Mouse (Mus musculus) embryonic facial prominence, embryonic 13.5 days (tissue): ENCODE measurements around the gene Spg11. TPM values are rescaled to one million over a fixed set of nuclear protein-coding genes. Genes with fewer than 3 reads are reported as not detected.
A peak's percentile ranks its signal among the peaks of the same experiment; 100 is the strongest.

Source experiments
- ATAC-seq: fragments of 200-750 bp; cut with Nextera tagmentation; 2 replicates; pipeline ENCODE4 v1.8.0; 2017; ENCODE audit warnings: low read depth; ENCODE audit not compliant: insufficient number of reproducible peaks, insufficient read depth, low FRiP score, low TSS enrichment
- H3K27ac ChIP-seq: fragments of 300-500 bp; sonication (generic); 2 replicates; pipeline ENCODE4 v1.5.1; 2015; ENCODE audit warnings: moderate library complexity, mild to moderate bottlenecking, inconsistent platforms
- H3K27me3 ChIP-seq: fragments of 300-500 bp; sonication (generic); 2 replicates; pipeline ENCODE4 v1.6.1; 2015; ENCODE audit warnings: mild to moderate bottlenecking, inconsistent platforms
- H3K36me3 ChIP-seq: fragments of 300-500 bp; sonication (generic); 2 replicates; pipeline ENCODE4 v1.6.1; 2015; ENCODE audit warnings: mild to moderate bottlenecking, inconsistent platforms
- H3K4me1 ChIP-seq: fragments of 300-500 bp; sonication (generic); 2 replicates; pipeline ENCODE4 v1.6.1; 2015; ENCODE audit warnings: inconsistent platforms
- H3K4me2 ChIP-seq: fragments of 300-500 bp; sonication (generic); 2 replicates; pipeline ENCODE4 v1.6.1; 2015; ENCODE audit warnings: moderate library complexity, mild to moderate bottlenecking, inconsistent platforms
- H3K4me3 ChIP-seq: fragments of 300-500 bp; sonication (generic); 2 replicates; pipeline ENCODE4 v1.5.1; 2015; ENCODE audit warnings: mild to moderate bottlenecking, inconsistent platforms
- H3K9ac ChIP-seq: fragments of 300-500 bp; sonication (generic); 2 replicates; pipeline ENCODE4 v1.6.1; 2015; ENCODE audit warnings: mild to moderate bottlenecking, inconsistent platforms
- H3K9me3 ChIP-seq: fragments of 300-500 bp; sonication (generic); 2 replicates; pipeline ENCODE4 v1.6.1; 2016; ENCODE audit warnings: inconsistent platforms
- WGBS: fragments of 180-500 bp; shearing (Covaris S2); methylation state at CpG from one replicate; pipeline ENCODE4 v1.1.7; 2015; ENCODE audit warnings: mixed read lengths; 5-methylcytosine and 5-hydroxymethylcytosine counted together
- polyA plus RNA-seq: library from polyadenylated mRNA; unstranded; fragments of >200 nt; fragmentation: Nextera tagmentation; extraction: Ambion mirVana; gene quantifications from 2 replicates; pipeline ENCODE4 v1.2.1, GENCODE M21; 2015

Spg11 gene
- 9.1 and 10.1 TPM in 2 replicates for polyA plus RNA-seq

DNA sequence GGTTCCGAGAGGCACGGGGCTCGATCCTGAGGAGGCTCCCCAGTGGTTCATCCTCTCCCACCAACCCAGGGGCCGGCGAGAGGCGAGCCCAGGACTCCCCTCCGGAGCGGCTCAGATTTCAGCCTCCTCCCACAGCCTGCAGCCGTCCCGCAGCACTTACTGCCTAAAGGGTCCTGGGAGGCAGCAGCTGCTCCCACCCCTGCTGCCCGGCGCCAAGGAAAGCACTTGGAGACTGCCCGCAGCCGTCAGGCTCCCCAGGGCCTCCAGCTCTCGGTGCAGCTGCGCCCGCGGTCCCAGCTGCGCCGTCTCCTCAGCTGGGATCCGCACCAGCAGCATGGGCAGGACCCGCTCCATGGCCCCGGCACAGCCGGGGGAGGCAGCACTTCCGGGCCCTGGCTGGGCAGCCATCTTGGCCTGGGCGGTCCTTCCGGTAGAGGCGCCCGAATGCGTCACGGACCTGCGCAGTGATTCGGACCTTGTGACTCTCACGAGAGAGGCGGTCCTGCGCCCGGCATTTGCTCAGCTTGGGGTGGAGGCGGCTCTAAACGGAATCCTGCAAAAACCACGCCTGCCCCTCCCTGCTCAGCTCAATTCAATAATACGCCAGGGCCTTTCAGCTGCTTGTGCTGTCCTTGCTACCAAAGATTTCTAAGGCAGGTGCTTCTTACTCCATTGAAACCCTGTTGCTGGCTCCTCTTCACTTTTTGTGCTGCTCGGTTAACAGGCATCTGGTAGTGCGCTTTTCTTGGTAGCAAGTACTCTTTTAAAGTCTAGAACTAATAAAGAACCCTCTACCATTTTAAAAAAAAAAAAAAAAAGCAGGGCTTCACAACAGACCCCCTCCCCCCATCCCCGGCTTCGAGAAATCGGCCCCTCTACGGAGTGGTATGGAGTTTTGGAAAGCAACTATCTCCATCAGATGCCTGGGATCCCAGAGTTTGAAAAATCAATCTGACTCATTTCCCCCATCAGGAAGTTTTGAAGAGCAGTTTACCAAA lies at the start of gene Spg11:
TSS of gene Spg11 (minus strand) at position 426 of the 998 bp plus-strand sequence.
- Histone ChIP-seq H3K4me2 (peak within 1 kb of the TSS; percentile 65), H3K27ac (peak within 1 kb of the TSS; percentile 99), H3K9me3 (no peaks in the 10 kb centered on the region), H3K27me3 (no peaks in the 10 kb centered on the region), H3K4me3 (peak within 1 kb of the TSS; percentile 87), H3K36me3 (peaks cover 15% of the 10 kb centered on the region), H3K9ac (peak within 1 kb of the TSS; percentile 95), H3K4me1 (peaks cover 10% of the 10 kb centered on the region)
- peak; percentile 99 for ATAC-seq
- under 1% methylated on average over 47 of the region's 47 CpGs for WGBS

DNA sequence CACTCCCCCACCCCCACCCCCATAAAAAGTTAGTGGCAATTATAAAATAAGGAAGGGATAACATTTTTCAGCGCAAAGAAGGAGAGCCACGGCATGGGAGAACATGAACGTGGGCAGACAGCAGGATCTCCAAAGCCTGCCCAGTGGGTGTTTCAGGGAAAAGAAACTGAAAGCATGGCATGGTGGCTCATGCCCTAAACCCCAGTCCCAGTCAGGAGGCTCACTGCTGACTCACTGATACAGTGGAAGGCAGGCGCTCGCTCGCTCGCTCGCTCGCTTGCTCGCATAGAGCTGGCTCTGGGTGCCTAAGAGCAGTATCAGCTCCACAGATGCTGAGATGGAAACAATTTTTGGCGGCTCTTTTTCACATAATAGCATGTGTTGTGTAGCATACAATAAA lies 46.1 kb upstream of the Spg11 start:
- WGBS: 81% methylated on average over 11 of the region's 11 CpGs
- Histone ChIP-seq H3K27me3 (no peaks in the 10 kb centered on the region), H3K9ac (no peak overlapping the region), H3K27ac (no peak overlapping the region), H3K4me2 (no peak overlapping the region), H3K4me3 (no peak overlapping the region), H3K4me1 (peaks cover 5% of the 10 kb centered on the region), H3K9me3 (no peaks in the 10 kb centered on the region), H3K36me3 (no peaks in the 10 kb centered on the region)
- no peak for ATAC-seq

DNA sequence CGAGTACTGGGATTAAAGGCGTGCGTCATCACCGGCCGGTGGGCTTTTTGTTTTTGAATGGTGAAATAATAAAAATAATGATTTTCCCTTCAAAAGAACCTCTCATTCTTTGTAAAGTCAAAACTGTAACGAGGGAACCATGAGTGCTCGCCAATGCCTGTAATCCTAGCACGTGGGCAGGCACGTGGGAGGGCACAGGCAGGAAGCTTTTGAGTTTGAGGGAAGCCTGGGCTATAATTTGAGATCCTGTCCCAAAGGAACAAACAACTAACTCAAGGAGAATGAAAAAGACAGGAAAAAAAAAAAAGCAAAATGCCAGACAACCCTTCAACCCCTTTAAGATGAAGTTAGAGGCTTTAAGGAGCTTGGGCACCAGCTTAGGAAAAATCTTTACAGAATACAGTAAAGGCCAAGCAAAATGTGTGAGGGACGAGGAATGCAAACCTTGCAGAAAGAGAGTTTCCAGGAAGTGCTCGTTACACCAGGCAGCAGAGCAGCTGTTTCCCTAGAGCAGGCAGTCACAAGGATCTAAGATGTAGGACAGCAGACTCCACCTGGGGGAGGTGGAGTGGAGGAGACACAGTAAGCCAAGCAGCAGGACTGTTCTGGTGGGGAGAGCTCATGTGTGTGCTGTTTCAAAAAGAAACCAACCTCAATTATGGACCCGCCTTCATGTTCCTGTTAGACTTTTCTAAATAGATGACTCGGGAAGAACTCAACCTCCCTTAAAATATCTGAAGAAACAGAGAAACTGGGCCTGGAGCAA lies 45.4 kb upstream of the Spg11 start:
- no peak overlapping the region for H3K4me2 ChIP-seq
- 63% methylated on average over 13 of the region's 13 CpGs for WGBS
- H3K9me3 ChIP-seq: no peaks in the 10 kb centered on the region
- no peak overlapping the region for H3K9ac ChIP-seq
- H3K4me1 ChIP-seq: peaks cover 8% of the 10 kb centered on the region
- no peak overlapping the region for H3K27ac ChIP-seq
- ATAC-seq: no peak
- H3K36me3 ChIP-seq: no peaks in the 10 kb centered on the region
- H3K27me3 ChIP-seq: no peaks in the 10 kb centered on the region
- no peak overlapping the region for H3K4me3 ChIP-seq

DNA sequence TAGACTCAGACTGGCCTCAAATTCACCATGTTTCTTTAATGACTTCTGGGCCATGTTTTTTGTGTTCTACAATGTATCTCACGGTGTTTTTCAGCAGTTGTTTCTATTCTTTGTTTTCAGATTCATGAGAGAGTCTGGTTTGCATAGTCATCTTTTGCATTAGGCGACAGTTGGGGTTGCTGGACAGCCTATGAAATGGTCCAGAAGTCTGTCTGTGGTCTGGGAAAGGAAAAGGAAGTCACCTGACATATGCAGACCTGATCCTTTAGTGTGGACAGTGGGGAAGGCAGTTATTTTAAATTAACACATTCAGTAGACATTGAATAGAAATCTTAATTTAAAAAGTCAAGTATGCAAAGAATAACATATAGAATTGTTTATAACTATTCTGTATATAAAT lies 44.3 kb upstream of the Spg11 start:
- Histone ChIP-seq H3K4me3 (no peak overlapping the region), H3K27me3 (no peaks in the 10 kb centered on the region), H3K4me2 (no peak overlapping the region), H3K9me3 (no peaks in the 10 kb centered on the region), H3K36me3 (no peaks in the 10 kb centered on the region), H3K27ac (no peak overlapping the region), H3K4me1 (peaks cover 14% of the 10 kb centered on the region), H3K9ac (no peak overlapping the region)
- no peak for ATAC-seq
- WGBS: 75% methylated on average over 2 of the region's 2 CpGs

DNA sequence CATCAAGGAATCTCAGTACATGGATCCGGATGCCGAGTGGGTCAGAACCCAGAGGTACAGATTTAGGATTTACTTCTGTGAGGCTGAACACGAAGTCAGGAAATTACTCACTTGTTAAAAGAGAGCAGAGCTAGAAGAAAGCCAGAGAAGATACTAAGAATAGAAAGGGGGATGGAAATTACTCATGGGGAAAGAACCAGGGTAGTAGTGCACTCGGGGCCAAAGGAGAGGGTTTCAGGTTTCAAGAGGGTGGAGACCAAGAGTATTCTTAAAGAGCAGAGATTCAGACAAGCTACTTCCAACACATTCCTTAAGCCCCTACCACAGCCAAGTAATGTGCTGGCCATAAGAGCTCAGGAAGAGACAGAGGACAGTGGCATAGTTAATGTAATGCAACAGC lies 43.4 kb upstream of the Spg11 start:
- Histone ChIP-seq H3K27me3 (no peaks in the 10 kb centered on the region), H3K4me2 (no peak overlapping the region), H3K36me3 (no peaks in the 10 kb centered on the region), H3K4me1 (peaks cover 14% of the 10 kb centered on the region), H3K27ac (no peak overlapping the region), H3K9me3 (no peaks in the 10 kb centered on the region), H3K9ac (no peak overlapping the region), H3K4me3 (no peak overlapping the region)
- no peak for ATAC-seq
- 41% methylated on average over 4 of the region's 4 CpGs for WGBS

DNA sequence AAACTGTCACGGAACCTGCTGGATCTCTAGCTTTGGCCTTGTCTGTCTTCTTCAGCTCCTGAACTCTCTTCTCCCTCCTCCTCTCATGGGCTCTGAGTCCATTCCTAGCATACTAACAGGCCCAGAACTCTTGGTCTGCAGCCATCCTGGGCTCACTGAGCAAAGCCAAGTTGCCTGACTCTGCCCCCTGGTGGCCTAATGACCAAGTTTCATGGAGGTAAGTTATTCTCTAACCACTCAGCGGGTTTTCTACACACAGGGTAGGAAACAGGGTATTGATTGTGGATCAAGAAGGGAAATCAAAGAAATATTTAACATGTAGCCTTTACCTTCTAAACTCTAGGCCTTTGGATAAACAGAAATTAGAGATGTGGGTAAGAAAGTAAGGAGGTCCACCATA lies 42.5 kb upstream of the Spg11 start, which contains the start of gene Trim69:
TSS of gene Trim69 (plus strand) at position 21 of the 400 bp plus-strand sequence.
- Histone ChIP-seq H3K9ac (no peak within 1 kb of the TSS), H3K4me3 (no peak within 1 kb of the TSS), H3K4me1 (peaks cover 14% of the 10 kb centered on the region), H3K36me3 (no peaks in the 10 kb centered on the region), H3K4me2 (no peak within 1 kb of the TSS), H3K27me3 (no peaks in the 10 kb centered on the region), H3K27ac (no peak within 1 kb of the TSS), H3K9me3 (no peaks in the 10 kb centered on the region)
- ATAC-seq: no peak
- WGBS: 43% methylated on average over 2 of the region's 2 CpGs

DNA sequence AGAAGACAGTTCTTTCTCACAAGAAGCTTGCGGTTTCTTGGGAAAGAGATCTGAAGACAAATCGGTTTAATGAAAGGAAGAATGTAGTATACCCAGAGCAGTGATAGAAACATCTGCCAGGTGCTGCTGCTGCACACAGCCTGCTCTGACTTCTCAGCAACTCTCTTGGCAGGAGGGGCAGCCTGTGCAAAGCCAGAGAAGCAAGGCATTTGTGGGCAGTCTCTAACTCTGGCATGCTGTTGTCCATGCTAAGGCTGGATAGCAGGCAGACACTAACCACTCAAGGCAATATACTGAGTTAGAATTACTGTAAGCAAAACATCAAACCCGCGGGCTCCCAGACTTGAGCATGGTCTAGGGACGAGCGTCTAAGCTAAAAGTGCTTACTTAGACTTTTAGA lies 41.5 kb upstream of the Spg11 start:
- no peak overlapping the region for H3K27ac ChIP-seq
- no peak for ATAC-seq
- no peaks in the 10 kb centered on the region for H3K9me3 ChIP-seq
- WGBS: 75% methylated on average over 6 of the region's 6 CpGs
- no peak overlapping the region for H3K4me2 ChIP-seq
- no peak overlapping the region for H3K4me3 ChIP-seq
- no peaks in the 10 kb centered on the region for H3K27me3 ChIP-seq
- H3K4me1 ChIP-seq: peaks cover 14% of the 10 kb centered on the region
- no peak overlapping the region for H3K9ac ChIP-seq
- H3K36me3 ChIP-seq: peaks cover 9% of the 10 kb centered on the region; the same call in 1 of the 2 replicates

DNA sequence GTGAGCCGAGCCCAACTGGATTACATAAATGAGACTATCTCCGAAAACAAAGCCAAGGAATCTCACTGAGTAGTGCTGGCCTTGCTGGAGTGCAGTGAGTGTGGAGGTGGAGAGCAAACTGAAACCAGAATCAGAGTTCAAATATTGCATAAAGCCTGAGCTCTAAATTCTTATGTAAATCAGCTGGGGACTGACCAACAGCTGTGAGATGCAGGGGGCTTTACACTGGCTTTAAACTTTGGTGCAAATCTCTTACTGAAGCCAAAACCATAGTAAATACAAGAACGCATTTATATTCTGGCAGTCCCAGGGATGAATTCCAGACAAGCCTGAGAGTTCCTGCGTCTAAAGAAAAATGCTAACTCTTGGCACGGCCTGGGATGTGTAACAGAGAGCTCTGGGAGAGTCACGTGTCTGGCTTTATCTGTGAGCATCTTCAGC lies 40.2 kb upstream of the Spg11 start:
- Histone ChIP-seq H3K36me3 (peaks cover 12% of the 10 kb centered on the region; the same call in 1 of the 2 replicates), H3K27ac (peak overlapping the region; percentile 55; the same call in 1 of the 2 replicates), H3K9ac (no peak overlapping the region), H3K4me1 (peaks cover 9% of the 10 kb centered on the region; the same call in 1 of the 2 replicates), H3K9me3 (no peaks in the 10 kb centered on the region), H3K4me3 (no peak overlapping the region), H3K27me3 (no peaks in the 10 kb centered on the region), H3K4me2 (no peak overlapping the region)
- WGBS: 40% methylated on average over 6 of the region's 6 CpGs
- no peak for ATAC-seq

DNA sequence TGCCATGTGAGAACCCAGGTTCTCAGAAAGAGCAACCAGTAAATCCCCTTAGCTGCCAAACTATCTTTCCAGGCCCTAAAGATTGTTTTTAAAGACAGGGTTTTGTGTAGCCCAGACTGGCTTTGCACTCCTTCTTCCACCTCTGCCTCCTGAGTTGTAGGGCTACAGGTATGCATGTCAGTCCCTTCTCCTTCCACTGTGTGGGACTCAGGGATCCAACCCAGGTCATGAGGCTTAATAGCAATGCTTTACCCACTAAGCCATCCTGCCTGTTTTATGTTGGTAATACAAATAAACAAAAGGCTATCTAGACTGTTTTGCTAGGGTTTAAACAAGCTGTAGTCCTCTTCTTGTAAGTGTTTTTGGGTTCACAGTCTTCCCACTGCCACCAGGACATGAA lies 39.4 kb upstream of the Spg11 start:
- no peak overlapping the region for H3K4me2 ChIP-seq
- H3K9me3 ChIP-seq: no peaks in the 10 kb centered on the region
- peaks cover 9% of the 10 kb centered on the region; the same call in 1 of the 2 replicates for H3K4me1 ChIP-seq
- H3K4me3 ChIP-seq: no peak overlapping the region
- no peak overlapping the region for H3K9ac ChIP-seq
- no peaks in the 10 kb centered on the region for H3K27me3 ChIP-seq
- H3K36me3 ChIP-seq: peaks cover 15% of the 10 kb centered on the region; the same call in 1 of the 2 replicates
- H3K27ac ChIP-seq: no peak overlapping the region
- ATAC-seq: no peak

DNA sequence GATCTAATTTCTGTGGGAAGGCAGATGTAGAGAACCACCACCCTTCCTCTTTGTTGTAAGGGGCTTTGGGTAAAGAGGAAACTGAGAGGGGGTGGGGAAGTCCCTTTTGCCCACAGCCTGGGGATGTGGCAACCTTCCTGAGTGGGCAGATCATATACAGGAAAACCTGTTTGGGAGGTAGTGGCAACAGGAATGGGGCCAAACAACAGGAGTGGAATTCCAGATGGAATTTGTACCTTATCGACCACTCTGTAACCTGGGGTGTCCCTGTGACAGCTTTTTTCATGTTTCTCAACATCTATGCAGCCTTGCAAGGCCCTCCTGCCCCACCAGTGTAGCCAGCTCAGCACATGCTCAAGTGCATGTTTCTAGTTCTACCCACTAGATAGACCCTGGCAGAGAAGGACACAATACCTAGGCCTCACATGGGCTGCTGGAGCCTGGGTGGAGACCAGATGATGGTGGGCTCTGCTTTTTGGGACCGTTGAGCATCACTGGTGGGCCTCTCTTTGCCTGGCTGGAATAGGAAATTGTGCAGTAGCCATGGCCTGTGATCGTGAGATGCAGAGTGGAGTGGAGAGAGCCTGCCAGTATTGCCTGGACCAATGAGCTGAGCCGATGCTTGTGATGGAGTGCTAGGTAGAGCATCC lies 38.0 kb upstream of the Spg11 start:
- Histone ChIP-seq H3K27ac (no peak overlapping the region), H3K27me3 (no peaks in the 10 kb centered on the region), H3K4me3 (no peak overlapping the region), H3K9me3 (no peaks in the 10 kb centered on the region), H3K4me2 (no peak overlapping the region), H3K36me3 (peaks cover 24% of the 10 kb centered on the region), H3K9ac (no peak overlapping the region), H3K4me1 (peaks cover 9% of the 10 kb centered on the region; the same call in 1 of the 2 replicates)
- no peak for ATAC-seq
- 90% methylated on average over 4 of the region's 4 CpGs for WGBS

DNA sequence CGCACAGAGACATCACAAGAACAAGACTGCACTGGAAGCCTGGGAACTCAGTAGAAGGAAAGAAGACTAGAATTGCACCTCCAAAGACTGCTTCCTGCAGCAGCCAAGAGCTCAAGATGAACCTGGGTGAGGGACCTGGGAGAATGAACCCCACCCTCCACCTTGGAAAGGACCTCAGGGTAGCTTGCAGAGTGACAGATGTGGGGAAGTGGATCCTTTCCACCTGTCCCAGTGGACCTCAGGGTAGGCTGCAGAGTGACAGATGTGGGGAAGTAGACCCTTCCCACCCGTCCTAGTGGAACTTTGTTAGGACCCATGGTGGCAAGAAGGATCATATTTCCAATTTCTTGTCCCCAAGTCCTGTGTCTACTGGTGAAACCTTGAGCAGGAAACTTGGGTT lies 37.1 kb upstream of the Spg11 start:
- H3K9me3 ChIP-seq: no peaks in the 10 kb centered on the region
- ATAC-seq: no peak
- 77% methylated on average over 2 of the region's 2 CpGs for WGBS
- no peaks in the 10 kb centered on the region for H3K27me3 ChIP-seq
- no peak overlapping the region for H3K9ac ChIP-seq
- H3K27ac ChIP-seq: no peak overlapping the region
- H3K4me3 ChIP-seq: no peak overlapping the region
- H3K4me1 ChIP-seq: peaks cover 9% of the 10 kb centered on the region; the same call in 1 of the 2 replicates
- peaks cover 28% of the 10 kb centered on the region for H3K36me3 ChIP-seq
- no peak overlapping the region for H3K4me2 ChIP-seq
